Mouse (Mus musculus) heart, adult 2 months (tissue): ENCODE measurements around the gene Mrps5.

Experiments
- EP300 ChIP-seq: fragments of 200-500 bp; IDR thresholded peaks from 2 replicates; pipeline ENCODE4 v1.6.1; 2011; ENCODE audit warnings: low read depth, low read length, control low read depth; ENCODE audit not compliant: insufficient read depth
- POLR2A ChIP-seq: fragments of 200-500 bp; IDR thresholded peaks from 2 replicates; pipeline ENCODE4 v1.6.1; 2011; ENCODE audit warnings: mild to moderate bottlenecking, low read depth, low read length, control low read depth; ENCODE audit not compliant: insufficient read depth

GRCm38 (mm10) chr2:127649921-127650320, 62.9 kb downstream of the Mrps5 start:
- no peak for TF ChIP-seq EP300
- TF ChIP-seq POLR2A, result no peak
